Mouse (Mus musculus) neural tube, embryonic 14.5 days (tissue): ENCODE measurements at regions not wholly inside any gene's neighbourhood (a gene's known extent, or its start where the extent isn't known, plus 50 kb on each side); places are given as distances from the start of the nearest gene placed in this dataset.
A peak's percentile ranks its signal among the peaks of the same experiment; 100 is the strongest.

Source experiments
- ATAC-seq: fragments of 200-750 bp; cut with Nextera tagmentation; 2 replicates; pipeline ENCODE4 v1.8.0; 2017; ENCODE audit warnings: low read depth, mild to moderate bottlenecking, moderate TSS enrichment, moderate library complexity
- H3K27ac ChIP-seq: fragments of 300-500 bp; sonication (generic); 2 replicates; pipeline ENCODE4 v1.5.1; 2014; ENCODE audit warnings: low read depth, mild to moderate bottlenecking, control low read depth, low read length, moderate library complexity, mixed read lengths
- H3K27me3 ChIP-seq: fragments of 300-500 bp; sonication (generic); 2 replicates; pipeline ENCODE4 v1.6.1; 2014; ENCODE audit warnings: low read length; ENCODE audit not compliant: control insufficient read depth, insufficient read depth
- H3K36me3 ChIP-seq: fragments of 300-500 bp; sonication (generic); 2 replicates; pipeline ENCODE4 v1.6.1; 2014; ENCODE audit warnings: low read length, mixed read lengths; ENCODE audit not compliant: control insufficient read depth, insufficient read depth
- H3K4me1 ChIP-seq: fragments of 300-500 bp; sonication (generic); 2 replicates; pipeline ENCODE4 v1.6.1; 2014; ENCODE audit warnings: low read length; ENCODE audit not compliant: control insufficient read depth, insufficient read depth
- H3K4me2 ChIP-seq: fragments of 300-500 bp; sonication (generic); 2 replicates; pipeline ENCODE4 v1.6.1; 2014; ENCODE audit warnings: mild to moderate bottlenecking, low read depth, low read length, control low read depth
- H3K4me3 ChIP-seq: fragments of 300-500 bp; sonication (generic); 2 replicates; pipeline ENCODE4 v1.5.1; 2014; ENCODE audit warnings: low read depth, low read length, control low read depth, mixed read lengths
- H3K9ac ChIP-seq: fragments of 300-500 bp; sonication (generic); replicated peaks from 2 replicates; pipeline ENCODE4 v1.6.1; 2014; ENCODE audit warnings: low read depth, mild to moderate bottlenecking, control low read depth, low read length, mixed read lengths
- H3K9me3 ChIP-seq: fragments of 300-500 bp; sonication (generic); 2 replicates; pipeline ENCODE4 v1.6.1; 2016; ENCODE audit warnings: low read length; ENCODE audit not compliant: control insufficient read depth
- whole genome bisulfite sequencing: fragments of 180-500 bp; shearing (Covaris S2); extraction: QIAGEN DNeasy Blood & Tissue Kit; methylation state at CpG from one replicate; pipeline ENCODE4 v1.1.7; 2014; 5-methylcytosine and 5-hydroxymethylcytosine counted together

DNA sequence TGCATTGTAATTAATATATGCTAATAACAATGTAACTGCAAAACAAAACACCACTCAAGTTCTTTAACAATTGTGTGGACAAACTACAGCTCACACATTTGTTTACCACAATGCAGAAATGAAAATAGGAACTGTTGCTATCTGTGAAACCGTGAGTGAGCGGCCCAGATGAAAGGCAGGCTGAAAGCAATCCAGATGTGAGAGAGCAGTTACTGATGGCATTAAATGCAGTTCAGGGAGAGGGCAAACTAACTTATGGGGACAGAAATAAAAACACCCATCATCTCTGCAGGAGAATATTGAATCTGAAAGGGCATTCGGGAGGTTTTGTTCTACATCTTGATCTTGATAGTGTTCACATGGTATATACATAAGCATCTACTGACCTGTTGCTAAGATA is 301.3 kb downstream of the Ttll7 start:
- Histone ChIP-seq H3K27me3 (no peaks in the 10 kb centered on the region), H3K27ac (no peak overlapping the region), H3K4me3 (no peak overlapping the region), H3K4me1 (no peaks in the 10 kb centered on the region), H3K36me3 (no peaks in the 10 kb centered on the region), H3K9me3 (no peaks in the 10 kb centered on the region), H3K9ac (no peak overlapping the region), H3K4me2 (no peak overlapping the region)
- ATAC-seq, result no peak
- 79% methylated on average over 3 of the region's 3 CpGs for WGBS

- no peak for ATAC-seq
- H3K27me3 ChIP-seq, result no peaks in the 10 kb centered on the region
- no peaks in the 10 kb centered on the region for H3K36me3 ChIP-seq
- no peaks in the 10 kb centered on the region for H3K9me3 ChIP-seq
- H3K4me3 ChIP-seq, result no peak overlapping the region
- H3K9ac ChIP-seq, result no peak overlapping the region
- H3K4me1 ChIP-seq, result no peaks in the 10 kb centered on the region
- H3K4me2 ChIP-seq, result no peak overlapping the region
- no peak overlapping the region for H3K27ac ChIP-seq
- 73% methylated on average over 2 of the region's 2 CpGs for WGBS
Observed at GRCm38 (mm10) chr3:147153998-147154397, 301.8 kb downstream of the Ttll7 start.

- no peaks in the 10 kb centered on the region for H3K9me3 ChIP-seq
- no peaks in the 10 kb centered on the region for H3K36me3 ChIP-seq
- 89% methylated on average over 10 of the region's 10 CpGs for WGBS
- ATAC-seq, result no peak
- H3K4me2 ChIP-seq, result no peak overlapping the region
- H3K27ac ChIP-seq, result no peak overlapping the region; the same call in 1 of the 2 replicates
- no peaks in the 10 kb centered on the region for H3K4me1 ChIP-seq
- no peaks in the 10 kb centered on the region for H3K27me3 ChIP-seq
- no peak overlapping the region for H3K4me3 ChIP-seq
- H3K9ac ChIP-seq, result no peak overlapping the region
Observed at GRCm38 (mm10) chr3:147163126-147163525, 311.0 kb downstream of the Ttll7 start.

- no peaks in the 10 kb centered on the region for H3K9me3 ChIP-seq
- no peaks in the 10 kb centered on the region for H3K36me3 ChIP-seq
- H3K27ac ChIP-seq, result no peak overlapping the region; the same call in 1 of the 2 replicates
- 70% methylated on average over 5 of the region's 5 CpGs for WGBS
- peak; percentile 73; the same call in 1 of the 2 replicates for ATAC-seq
- no peak overlapping the region for H3K4me2 ChIP-seq
- no peaks in the 10 kb centered on the region for H3K27me3 ChIP-seq
- H3K4me3 ChIP-seq, result no peak overlapping the region
- H3K9ac ChIP-seq, result no peak overlapping the region
- no peaks in the 10 kb centered on the region for H3K4me1 ChIP-seq
Observed at GRCm38 (mm10) chr3:147163540-147163939, 311.4 kb downstream of the Ttll7 start.

- 88% methylated on average over 6 of the region's 6 CpGs for WGBS
- ATAC-seq, result no peak
Observed at GRCm38 (mm10) chr3:147164931-147165330, 312.8 kb downstream of the Ttll7 start.

DNA sequence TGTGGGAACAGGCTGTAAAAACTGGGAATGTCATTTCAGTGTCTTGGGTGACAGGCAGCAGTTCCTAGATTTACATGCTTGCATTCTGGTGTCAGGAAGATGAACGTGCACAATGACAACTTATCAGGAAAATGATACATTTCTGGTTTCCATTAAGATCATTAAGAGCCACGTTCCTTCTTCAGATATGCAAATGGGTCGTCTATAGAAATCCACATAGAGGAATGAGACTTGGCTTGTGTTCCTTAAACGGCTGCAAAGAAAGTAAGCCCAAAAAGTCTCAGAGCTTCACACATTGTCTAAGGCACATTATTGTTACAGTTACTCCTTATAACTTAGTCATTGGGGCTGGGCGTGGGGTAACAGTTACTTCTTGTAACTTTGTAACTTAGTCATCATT is 314.4 kb downstream of the Ttll7 start:
- Histone ChIP-seq H3K9me3 (no peaks in the 10 kb centered on the region), H3K4me3 (no peak overlapping the region), H3K36me3 (no peaks in the 10 kb centered on the region), H3K4me1 (no peaks in the 10 kb centered on the region), H3K27ac (no peak overlapping the region), H3K9ac (no peak overlapping the region), H3K27me3 (no peaks in the 10 kb centered on the region), H3K4me2 (no peak overlapping the region)
- no peak for ATAC-seq
- WGBS, result 61% methylated on average over 5 of the region's 5 CpGs

More at GRCm38 (mm10) chr3:147164931-147165330, 312.8 kb downstream of the Ttll7 start:
- no peaks in the 10 kb centered on the region for H3K36me3 ChIP-seq
- no peaks in the 10 kb centered on the region for H3K27me3 ChIP-seq
- H3K4me1 ChIP-seq, result no peaks in the 10 kb centered on the region
- no peaks in the 10 kb centered on the region for H3K9me3 ChIP-seq
- H3K27ac ChIP-seq, result no peak overlapping the region
- no peak overlapping the region for H3K4me2 ChIP-seq
- H3K9ac ChIP-seq, result no peak overlapping the region
- no peak overlapping the region for H3K4me3 ChIP-seq

GRCm38 (mm10) chr3:147169215-147169614 is 317.0 kb downstream of the Ttll7 start:
- Histone ChIP-seq H3K4me3 (no peak overlapping the region), H3K36me3 (no peaks in the 10 kb centered on the region), H3K9me3 (no peaks in the 10 kb centered on the region), H3K9ac (no peak overlapping the region), H3K27me3 (no peaks in the 10 kb centered on the region), H3K4me1 (no peaks in the 10 kb centered on the region), H3K27ac (no peak overlapping the region), H3K4me2 (no peak overlapping the region)
- ATAC-seq, result no peak
- WGBS, result 92% methylated on average over 2 of the region's 2 CpGs

DNA sequence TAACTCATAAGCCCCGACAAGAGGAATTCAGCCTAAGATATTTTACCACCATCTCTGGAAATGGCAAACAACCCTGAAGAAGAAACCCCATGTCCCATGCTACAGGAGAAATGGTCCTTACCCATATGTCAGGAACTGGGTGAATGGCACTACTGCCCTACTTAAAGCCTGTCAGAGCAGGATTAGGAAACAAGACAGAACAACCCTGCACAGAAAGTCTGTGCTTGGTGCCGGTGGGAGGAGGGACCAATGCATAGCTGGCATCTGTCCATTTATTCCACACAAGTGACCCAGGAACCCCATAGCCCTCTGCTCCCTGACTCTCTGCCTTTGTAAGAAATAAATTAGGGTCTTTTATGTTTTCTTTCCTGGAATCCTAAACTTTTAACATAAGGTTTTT is 317.9 kb downstream of the Ttll7 start:
- Histone ChIP-seq H3K27ac (no peak overlapping the region), H3K36me3 (no peaks in the 10 kb centered on the region), H3K4me2 (no peak overlapping the region), H3K4me3 (no peak overlapping the region), H3K9ac (no peak overlapping the region), H3K4me1 (no peaks in the 10 kb centered on the region), H3K9me3 (no peaks in the 10 kb centered on the region), H3K27me3 (no peaks in the 10 kb centered on the region)
- 67% methylated on average over 2 of the region's 2 CpGs for WGBS
- ATAC-seq, result no peak

GRCm38 (mm10) chr3:147178746-147179145 is 326.6 kb downstream of the Ttll7 start:
- H3K27ac ChIP-seq, result no peak overlapping the region

DNA sequence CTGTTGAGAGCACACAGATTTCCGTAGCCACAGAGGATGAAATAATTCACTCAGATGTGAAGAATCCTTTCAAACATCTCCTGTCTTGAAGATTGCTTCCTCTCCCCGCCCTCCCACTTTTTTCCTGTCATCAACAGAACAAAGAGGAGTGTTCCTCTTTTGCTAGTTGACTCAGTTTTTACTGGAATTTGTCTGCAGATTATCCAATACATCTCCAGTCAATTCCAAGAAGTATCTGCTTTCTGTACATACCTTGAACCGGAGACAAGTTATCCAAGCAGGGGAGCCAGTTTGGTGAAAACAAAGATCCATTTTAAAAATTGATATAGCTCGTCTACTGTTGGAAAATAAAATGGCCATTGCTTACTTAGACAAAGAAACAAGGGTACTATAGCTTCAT is 328.5 kb downstream of the Ttll7 start:
- Histone ChIP-seq H3K36me3 (no peaks in the 10 kb centered on the region), H3K4me1 (peaks cover 19% of the 10 kb centered on the region), H3K27ac (peak overlapping the region; percentile 53; the same call in 1 of the 2 replicates), H3K4me3 (no peak overlapping the region), H3K27me3 (no peaks in the 10 kb centered on the region), H3K9me3 (no peaks in the 10 kb centered on the region), H3K9ac (no peak overlapping the region), H3K4me2 (no peak overlapping the region)
- 53% methylated on average over 4 of the region's 4 CpGs for WGBS
- no peak for ATAC-seq

More at GRCm38 (mm10) chr3:147178746-147179145, 326.6 kb downstream of the Ttll7 start:
- no peak overlapping the region for H3K4me3 ChIP-seq
- H3K4me2 ChIP-seq, result no peak overlapping the region
- no peaks in the 10 kb centered on the region for H3K36me3 ChIP-seq
- ATAC-seq, result no peak
- peaks cover 19% of the 10 kb centered on the region for H3K4me1 ChIP-seq
- no peak overlapping the region for H3K9ac ChIP-seq
- H3K27me3 ChIP-seq, result no peaks in the 10 kb centered on the region
- 89% methylated on average over 6 of the region's 6 CpGs for WGBS
- H3K9me3 ChIP-seq, result no peaks in the 10 kb centered on the region
